Mouse (Mus musculus) MEL (cell line): ENCODE measurements around the gene Mag. TPM values are rescaled to one million over a fixed set of nuclear protein-coding genes. Genes with fewer than 3 reads are reported as not detected.

Experiments
- DNase-seq: peaks from one replicate; pipeline ENCODE4 v3.0.0; 2011; ENCODE audit warnings: low read depth, low spot score
- H3K27ac ChIP-seq: 2 replicates; pipeline ENCODE4 v1.5.1; 2012; ENCODE audit warnings: low read depth, mild to moderate bottlenecking, control low read depth, low read length, moderate library complexity; ENCODE audit not compliant: control insufficient read depth
- H3K27me3 ChIP-seq, 2 experiments: fragments of 150-350 bp in 1 of 2; sonication (generic) in 1 of 2; 2 replicates each; pipeline ENCODE4 v1.6.1; 2012; ENCODE audit warnings: low read length in 2 of 2, mild to moderate bottlenecking in 2 of 2, improper control_type of control experiment in 1 of 2, moderate library complexity in 1 of 2; ENCODE audit not compliant: insufficient read depth in 2 of 2, control insufficient read depth in 1 of 2
- H3K36me3 ChIP-seq, 2 experiments: 2 replicates each; pipeline ENCODE4 v1.6.1; 2012 to 2014; ENCODE audit warnings: low read length in 2 of 2, improper control_type of control experiment in 1 of 2, inconsistent platforms in 1 of 2, mild to moderate bottlenecking in 1 of 2; ENCODE audit not compliant: insufficient read depth in 2 of 2, control insufficient read depth in 1 of 2
- H3K4me1 ChIP-seq, 2 experiments: fragments of 150-350 bp in 1 of 2; sonication (generic) in 1 of 2; 2 replicates each; pipeline ENCODE4 v1.6.1; 2012; ENCODE audit warnings: low read length in 2 of 2, improper control_type of control experiment in 1 of 2, mild to moderate bottlenecking in 1 of 2; ENCODE audit not compliant: insufficient read depth in 2 of 2, control insufficient read depth in 1 of 2
- H3K4me3 ChIP-seq, 2 experiments: fragments of 150-350 bp in 1 of 2; sonication (generic) in 1 of 2; 2 replicates each; pipeline ENCODE4 v1.5.1; 2012; ENCODE audit warnings: low read depth in 2 of 2, low read length in 2 of 2, mild to moderate bottlenecking in 2 of 2, moderate library complexity in 2 of 2, control low read depth in 1 of 2, improper control_type of control experiment in 1 of 2; ENCODE audit not compliant: control insufficient read depth in 1 of 2, insufficient read depth in 1 of 2
- H3K79me2 ChIP-seq: 2 replicates; pipeline ENCODE4 v1.6.1; 2012; ENCODE audit warnings: mild to moderate bottlenecking, low read length, moderate library complexity; ENCODE audit not compliant: control insufficient read depth, poor library complexity, insufficient read depth
- H3K9ac ChIP-seq: 2 replicates; pipeline ENCODE4 v1.6.1; 2012; ENCODE audit warnings: low read depth, mild to moderate bottlenecking, control low read depth, low read length, moderate library complexity; ENCODE audit not compliant: control insufficient read depth, poor library complexity, severe bottlenecking
- H3K9me3 ChIP-seq: fragments of 150-350 bp; sonication (generic); replicated peaks from 2 replicates; pipeline ENCODE4 v1.6.1; 2012; ENCODE audit warnings: mild to moderate bottlenecking, low read length, improper control_type of control experiment, moderate library complexity; ENCODE audit not compliant: insufficient read depth
- BHLHE40 ChIP-seq: IDR thresholded peaks from 2 replicates; pipeline ENCODE4 v1.6.1; 2012; ENCODE audit warnings: low read depth, mild to moderate bottlenecking, inconsistent platforms, low read length, improper control_type of control experiment, borderline replicate concordance
- CHD2 ChIP-seq: IDR thresholded peaks from 2 replicates; pipeline ENCODE4 v1.6.1; 2011; ENCODE audit warnings: low read length, improper control_type of control experiment
- CTCF ChIP-seq, 3 experiments: IDR thresholded peaks in 2 of 3; conservative IDR thresholded peaks in 1 of 3; 2 replicates each; pipeline ENCODE4 v1.5.1; 2011 to 2012; ENCODE audit warnings: low read length in 3 of 3, low read depth in 2 of 3, mild to moderate bottlenecking in 2 of 3, improper control_type of control experiment in 1 of 3, inconsistent platforms in 1 of 3, mixed read lengths in 1 of 3, moderate library complexity in 1 of 3; ENCODE audit not compliant: control insufficient read depth in 1 of 3, insufficient read depth in 1 of 3, poor library complexity in 1 of 3, severe bottlenecking in 1 of 3
- ELF1 ChIP-seq: IDR thresholded peaks from 2 replicates; pipeline ENCODE4 v1.6.1; 2014; ENCODE audit warnings: low read depth, mild to moderate bottlenecking, inconsistent platforms, low read length, improper control_type of control experiment, moderate library complexity
- GABPA ChIP-seq: IDR thresholded peaks from 2 replicates; pipeline ENCODE4 v1.6.1; 2012; ENCODE audit warnings: low read depth, mild to moderate bottlenecking, inconsistent platforms, low read length, improper control_type of control experiment, moderate library complexity
- HCFC1 ChIP-seq: IDR thresholded peaks from 2 replicates; pipeline ENCODE4 v1.6.1; 2012; ENCODE audit warnings: low read depth, mild to moderate bottlenecking, inconsistent platforms, low read length, improper control_type of control experiment, moderate library complexity
- MAFK ChIP-seq: IDR thresholded peaks from 2 replicates; pipeline ENCODE4 v1.6.1; 2011; ENCODE audit warnings: low read depth, mild to moderate bottlenecking, low read length, improper control_type of control experiment, borderline replicate concordance
- MAZ ChIP-seq: IDR thresholded peaks from 2 replicates; pipeline ENCODE4 v1.6.1; 2012; ENCODE audit warnings: low read depth, mild to moderate bottlenecking, inconsistent platforms, low read length, improper control_type of control experiment
- NRF1 ChIP-seq: IDR thresholded peaks from 2 replicates; pipeline ENCODE4 v1.6.1; 2014; ENCODE audit warnings: low read depth, mild to moderate bottlenecking, inconsistent platforms, low read length, improper control_type of control experiment, moderate library complexity; ENCODE audit not compliant: poor library complexity, insufficient read depth, severe bottlenecking
- POLR2AphosphoS2 ChIP-seq: IDR thresholded peaks from 2 replicates; pipeline ENCODE4 v1.6.1; 2011; ENCODE audit warnings: low read length, improper control_type of control experiment
- RAD21 ChIP-seq: IDR thresholded peaks from 2 replicates; pipeline ENCODE4 v1.6.1; 2011; ENCODE audit warnings: mild to moderate bottlenecking, low read depth, low read length, improper control_type of control experiment
- RCOR1 ChIP-seq: IDR thresholded peaks from 2 replicates; pipeline ENCODE4 v1.6.1; 2012; ENCODE audit warnings: low read depth, mild to moderate bottlenecking, inconsistent platforms, low read length, improper control_type of control experiment
- TCF12 ChIP-seq: IDR thresholded peaks from 2 replicates; pipeline ENCODE4 v1.6.1; 2014; ENCODE audit warnings: low read depth, mild to moderate bottlenecking, inconsistent platforms, low read length, improper control_type of control experiment, moderate library complexity
- USF1 ChIP-seq: IDR thresholded peaks from 2 replicates; pipeline ENCODE4 v1.6.1; 2014; ENCODE audit warnings: low read depth, mild to moderate bottlenecking, inconsistent platforms, low read length, improper control_type of control experiment, moderate library complexity
- USF2 ChIP-seq, 2 experiments: IDR thresholded peaks; 2 replicates each; pipeline ENCODE4 v1.6.1; 2011 to 2012; ENCODE audit warnings: improper control_type of control experiment in 2 of 2, low read length in 2 of 2, borderline replicate concordance in 1 of 2, inconsistent platforms in 1 of 2, low read depth in 1 of 2, mild to moderate bottlenecking in 1 of 2; ENCODE audit not compliant: insufficient read depth in 1 of 2
- ZC3H11A ChIP-seq: IDR thresholded peaks from 2 replicates; pipeline ENCODE4 v1.6.1; 2012; ENCODE audit warnings: low read depth, mild to moderate bottlenecking, inconsistent platforms, low read length, improper control_type of control experiment
- ZKSCAN1 ChIP-seq: IDR thresholded peaks from 2 replicates; pipeline ENCODE4 v1.6.1; 2012; ENCODE audit warnings: low read depth, mild to moderate bottlenecking, inconsistent platforms, low read length, improper control_type of control experiment, moderate library complexity
- ZMIZ1 ChIP-seq: IDR thresholded peaks from 2 replicates; pipeline ENCODE4 v1.6.1; 2012; ENCODE audit warnings: low read depth, mild to moderate bottlenecking, inconsistent platforms, low read length, improper control_type of control experiment, moderate library complexity
- ZNF384 ChIP-seq: IDR thresholded peaks from 2 replicates; pipeline ENCODE4 v1.6.1; 2012; ENCODE audit warnings: low read depth, mild to moderate bottlenecking, inconsistent platforms, low read length, improper control_type of control experiment
- polyA plus RNA-seq, 2 experiments: library from polyadenylated mRNA; stranded (reverse) in 1 of 2; unstranded in 1 of 2; fragments of >175 nt in 1 of 2; fragments of >200 nt in 1 of 2; gene quantifications; 2 replicates each; pipeline versions ENCODE4 v1.2.1 to v1.2.4; 2012; ENCODE audit warnings: low replicate concordance in 2 of 2, low read depth in 1 of 2; ENCODE audit not compliant: insufficient read length in 2 of 2, insufficient read depth in 1 of 2, missing spikeins in 1 of 2
- total RNA-seq: library from RNA; depleted of rRNA; stranded (reverse); fragments of 300-350 nt; gene quantifications from 2 replicates; pipeline ENCODE4 v1.2.3, GENCODE M21; 2012

The Mag gene
- total and polyA plus RNA-seq, 3 experiments: not detected

GRCm38 (mm10) chr7:30886852-30887251, 27.8 kb downstream of the Mag start:
- DNase-seq: no peak
- H3K4me1 ChIP-seq: no peaks in the 10 kb centered on the region
- H3K27me3 ChIP-seq: peaks cover 2 to 3% of the 10 kb centered on the region in 2 experiments; a peak in 2 of 4 replicates
- H3K27ac ChIP-seq: no peak overlapping the region
- no peak overlapping the region for H3K4me3 ChIP-seq
- no peak overlapping the region for H3K9ac ChIP-seq
- TF ChIP-seq GABPA: no peak
- no peak for TF ChIP-seq MAFK
- no peak for TF ChIP-seq POLR2AphosphoS2
- no peak for TF ChIP-seq CHD2
- H3K79me2 ChIP-seq: no peaks in the 10 kb centered on the region
- H3K9me3 ChIP-seq: no peaks in the 10 kb centered on the region
- no peaks in the 10 kb centered on the region for H3K36me3 ChIP-seq

DNA sequence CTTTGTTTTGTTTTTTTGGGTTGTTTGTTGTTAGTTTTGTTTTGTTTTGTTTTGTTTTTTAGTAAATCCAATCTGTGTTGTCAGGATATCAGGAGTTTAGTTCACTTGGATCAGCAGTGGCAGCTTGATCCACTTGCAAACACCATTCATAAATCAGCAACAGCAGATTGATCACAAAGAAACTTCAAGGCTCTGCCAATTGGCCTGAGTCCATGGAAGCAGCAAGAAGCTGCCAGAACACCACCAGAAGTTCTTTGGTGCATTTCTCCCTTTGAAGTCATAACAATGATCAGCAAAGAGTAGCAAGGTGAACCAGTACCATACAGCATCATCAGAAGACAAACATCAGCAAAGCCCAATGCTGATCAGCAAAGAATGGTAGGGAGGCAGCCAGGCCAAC, 30.6 kb downstream of the Mag start:
- Histone ChIP-seq H3K4me3 (no peak overlapping the region), H3K9ac (no peak overlapping the region), H3K27me3 (peaks cover 0 to 3% of the 10 kb centered on the region in 2 experiments; a peak in 2 of 4 replicates), H3K36me3 (no peaks in the 10 kb centered on the region), H3K79me2 (no peaks in the 10 kb centered on the region), H3K9me3 (no peaks in the 10 kb centered on the region), H3K4me1 (no peaks in the 10 kb centered on the region), H3K27ac (no peak overlapping the region)
- no peak for DNase-seq
- TF ChIP-seq ZKSCAN1: no peak
- TF ChIP-seq ZNF384: no peak
- TF ChIP-seq ELF1: no peak
- no peak for TF ChIP-seq USF1
- TF ChIP-seq RAD21: no peak
- no peak for TF ChIP-seq USF2 (IDR thresholded peaks at IDR 0.05; ENCODE audit: borderline replicate concordance in 1 of 2, insufficient read depth in 1 of 2, low read depth in 1 of 2, low read length in 2 of 2)
- no peak for TF ChIP-seq MAFK
- no peak for TF ChIP-seq ZMIZ1
- no peak for TF ChIP-seq RCOR1
- TF ChIP-seq NRF1: no peak

DNA sequence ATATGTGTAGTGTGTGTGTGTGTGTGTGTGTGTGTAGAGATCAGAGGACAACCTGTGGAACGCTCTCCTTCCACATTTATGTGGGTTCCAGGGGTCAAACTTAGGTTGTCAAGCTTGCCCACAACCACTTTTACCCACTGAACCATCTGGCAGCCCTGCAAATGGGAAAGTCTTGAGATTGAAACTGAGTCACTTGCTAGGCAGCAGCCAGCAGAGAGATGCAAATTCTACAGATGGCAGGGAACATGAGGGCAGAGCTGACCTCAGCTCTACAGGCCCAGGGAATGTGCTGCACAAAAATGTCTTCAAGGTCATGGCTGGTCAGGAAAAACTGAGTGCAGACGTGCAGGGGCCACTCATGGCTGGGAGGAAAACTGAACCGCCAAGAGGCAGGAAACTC, 33.3 kb downstream of the Mag start:
- no peak overlapping the region for H3K4me3 ChIP-seq
- TF ChIP-seq TCF12 (no peak), MAZ (no peak), HCFC1 (no peak), NRF1 (no peak), CTCF (IDR thresholded peaks at IDR 0.05 in 2 of 3, conservative IDR thresholded peaks at IDR 0.05 in 1 of 3; ENCODE audit: control insufficient read depth in 1 of 3, insufficient read depth in 1 of 3, low read depth in 2 of 3, low read length in 3 of 3, poor library complexity in 1 of 3, severe bottlenecking in 1 of 3) (no peak), BHLHE40 (no peak), ZC3H11A (no peak)
- TF ChIP-seq, all 39 proteins: peak for 0
- DNase-seq: no peak
- peaks cover 0 to 3% of the 10 kb centered on the region in 2 experiments; a peak in 2 of 4 replicates for H3K27me3 ChIP-seq
- H3K27ac ChIP-seq: no peak overlapping the region
- H3K79me2 ChIP-seq: no peaks in the 10 kb centered on the region
- no peak overlapping the region for H3K9ac ChIP-seq
- no peaks in the 10 kb centered on the region for H3K4me1 ChIP-seq
- H3K9me3 ChIP-seq: no peaks in the 10 kb centered on the region
- no peaks in the 10 kb centered on the region for H3K36me3 ChIP-seq
